Mouse (Mus musculus): ENCODE results near the gene Cyfip2.

DNA sequence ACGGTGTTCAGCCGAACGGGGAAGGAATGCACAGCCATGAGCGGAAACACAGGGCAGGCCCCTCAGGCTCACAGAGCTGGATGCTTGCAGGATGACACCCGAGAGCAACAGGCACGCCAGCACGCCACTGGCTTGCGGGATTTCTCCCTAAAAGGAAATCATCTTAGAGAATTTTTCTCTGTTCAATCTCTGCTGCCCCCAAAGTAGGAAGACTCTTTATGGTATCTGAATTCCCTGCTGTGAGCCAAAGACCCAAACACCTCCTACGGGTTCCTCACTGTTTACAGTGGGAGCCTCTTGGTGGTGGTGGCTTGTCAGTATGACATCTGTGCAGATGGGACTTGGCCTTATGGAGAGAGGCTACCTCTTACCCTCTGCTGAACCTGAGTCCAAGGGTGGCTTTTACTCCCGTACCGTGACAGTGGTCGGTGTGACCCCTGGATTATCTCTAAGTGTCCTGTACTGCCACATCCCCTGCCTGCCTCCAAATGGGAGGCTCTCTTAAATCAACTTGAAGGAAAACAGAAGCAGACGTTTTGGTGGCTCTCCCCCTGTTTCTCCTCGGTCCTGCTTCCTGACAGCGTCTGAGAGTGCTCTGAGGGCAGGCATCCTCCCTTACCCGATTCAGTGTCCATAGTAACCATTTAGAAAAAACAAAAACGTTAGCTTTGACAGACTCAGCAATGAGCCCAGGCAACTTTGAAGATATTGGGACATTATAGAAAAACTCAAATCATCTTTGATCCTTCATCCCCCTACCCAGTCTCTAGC lies 106.8 kb downstream of the Cyfip2 start:
- TF ChIP-seq CTCF (IDR thresholded peaks at IDR 0.05; ENCODE audit: borderline replicate concordance, extremely low read depth, insufficient read depth, insufficient read length): no peak
- no peak for TF ChIP-seq POLR2A (IDR thresholded peaks at IDR 0.05; ENCODE audit: borderline replicate concordance, extremely low read depth, insufficient read depth, insufficient read length, poor library complexity, severe bottlenecking)

Measured in brain, embryonic 14.5 days (tissue).